Mouse (Mus musculus) MEL-GATA-1-ER (cell line): ENCODE data around the gene 1700021F05Rik.
A peak's percentile ranks its signal among the peaks of the same experiment; 100 is the strongest.

Experiments
- DNase-seq: peaks from one replicate; pipeline ENCODE4 v3.0.0-alpha.2; 2012; ENCODE audit warnings: low read depth; ENCODE audit errors: extremely low read depth

The 1700021F05Rik gene

DNA sequence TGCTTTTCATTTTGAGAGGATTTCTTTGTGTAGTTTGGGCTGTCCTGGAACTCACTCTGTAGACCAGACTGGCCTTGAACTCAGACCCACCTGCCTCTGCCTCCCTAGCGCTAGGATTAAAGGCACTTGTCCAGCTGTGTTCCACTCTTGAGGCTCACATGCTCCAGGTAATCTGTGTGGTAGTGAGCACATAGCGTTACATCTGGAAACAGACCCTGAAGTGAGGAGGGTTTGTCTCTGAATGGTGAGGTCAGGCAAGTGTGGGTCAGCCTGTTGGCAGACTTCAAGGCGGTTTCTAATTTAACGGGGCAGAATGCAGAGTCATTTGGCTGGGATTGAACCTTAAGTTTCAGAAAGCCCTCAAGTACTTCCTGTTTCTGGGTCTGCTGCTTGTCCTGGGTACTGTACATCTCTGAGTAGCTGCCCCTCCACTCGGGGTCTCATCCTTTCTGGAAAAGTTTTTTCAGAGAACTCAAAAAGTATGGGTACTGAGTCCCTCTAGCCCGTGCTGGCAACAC, 55.0 kb downstream of the 1700021F05Rik start:
- no peak for DNase-seq

DNA sequence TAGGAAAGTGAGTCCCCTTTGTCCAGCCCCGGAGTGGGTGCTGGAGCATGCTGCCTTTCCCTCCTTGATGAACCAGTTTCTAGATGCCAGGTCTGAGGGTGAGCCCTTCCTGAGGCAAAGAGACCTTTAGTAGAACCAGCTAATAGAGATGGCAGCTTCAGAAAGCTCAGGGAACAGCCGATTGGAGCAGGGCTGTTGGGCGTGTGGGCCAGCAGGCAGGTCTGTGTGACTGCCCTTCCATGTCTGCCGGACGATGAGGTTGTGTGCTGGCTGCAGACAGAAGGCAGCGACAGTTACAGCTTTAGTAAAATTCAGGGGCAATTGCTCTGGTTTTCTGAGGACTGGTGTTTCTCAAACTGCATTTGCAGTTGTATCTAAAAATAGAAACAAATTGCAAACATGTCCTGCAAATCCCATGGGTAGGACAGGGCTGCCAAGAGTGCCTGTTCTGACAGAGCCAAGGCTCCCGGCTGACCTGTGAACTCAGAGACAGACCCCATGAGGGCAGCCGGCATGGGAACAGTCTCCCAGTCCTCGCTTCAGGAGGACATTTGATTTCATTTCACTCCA, 57.3 kb downstream of the 1700021F05Rik start:
- no peak for DNase-seq

DNA sequence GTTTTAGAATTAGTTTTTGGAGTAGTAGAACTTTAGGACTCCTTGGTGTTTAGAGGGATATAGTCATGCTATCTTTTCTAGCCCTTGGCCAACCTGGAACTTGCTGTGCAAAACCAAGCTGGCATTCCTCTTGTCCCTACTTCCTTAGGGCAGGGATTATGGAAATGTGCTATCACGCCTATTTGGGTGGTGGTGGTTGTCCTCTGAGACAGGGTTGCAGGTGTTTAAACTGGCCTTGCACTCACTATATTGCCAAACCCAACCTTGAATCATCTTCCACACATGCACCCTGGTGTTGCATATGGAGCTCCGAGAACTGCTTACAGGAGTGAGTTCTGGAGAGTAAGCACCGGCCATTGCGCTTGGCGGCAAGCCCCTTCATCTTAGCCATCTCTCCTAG, 58.8 kb downstream of the 1700021F05Rik start:
- no peak for DNase-seq

DNA sequence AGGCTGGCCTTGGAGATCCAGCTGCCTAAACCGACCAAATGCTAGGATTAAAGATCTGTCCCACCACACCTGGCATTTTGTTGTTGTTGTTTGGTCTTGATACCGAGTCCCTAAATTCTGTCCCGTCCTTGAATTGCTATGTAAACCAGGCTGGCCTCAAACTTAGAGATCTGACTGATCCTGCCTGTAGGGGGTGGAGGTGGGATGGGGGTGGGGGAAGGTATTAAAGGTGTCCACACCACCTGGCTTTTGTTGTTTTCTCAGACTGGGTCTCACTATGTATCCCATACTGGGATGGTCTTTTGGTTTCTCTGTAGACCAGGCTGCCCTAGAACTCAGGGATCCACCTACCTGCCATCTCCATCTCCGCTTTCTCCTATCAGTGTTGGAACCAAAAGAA, 59.6 kb downstream of the 1700021F05Rik start:
- DNase-seq: no peak

DNA sequence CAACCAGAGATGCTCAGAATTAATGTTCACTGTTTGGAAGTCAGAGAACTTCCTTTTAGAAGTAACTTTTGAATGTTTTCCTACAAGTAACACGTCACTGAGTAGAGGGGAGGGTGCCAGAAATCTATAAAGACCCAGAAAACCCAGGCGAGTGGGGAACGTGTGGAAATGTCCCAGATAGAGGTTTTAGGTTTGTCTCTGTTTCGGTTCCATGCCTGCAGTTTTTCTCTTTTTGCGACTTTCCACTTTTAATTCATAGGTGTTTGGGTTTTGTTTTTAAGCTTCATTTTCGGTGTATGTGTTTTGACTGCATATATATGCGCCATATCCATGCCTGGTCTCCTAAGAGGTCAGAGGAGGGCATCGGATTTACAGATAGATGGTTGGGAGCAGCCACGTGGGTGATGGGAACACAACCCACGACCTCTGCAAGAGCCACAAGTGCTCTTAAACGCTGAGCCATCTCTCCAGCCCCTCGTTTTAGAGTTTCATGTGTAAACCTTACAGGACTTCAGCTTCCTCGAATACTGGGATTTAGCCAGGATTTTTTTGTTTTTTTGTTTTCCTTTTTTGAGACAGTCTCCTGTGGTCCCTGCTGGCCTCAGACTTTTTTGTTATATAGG, 60.5 kb downstream of the 1700021F05Rik start:
- DNase-seq: no peak

DNA sequence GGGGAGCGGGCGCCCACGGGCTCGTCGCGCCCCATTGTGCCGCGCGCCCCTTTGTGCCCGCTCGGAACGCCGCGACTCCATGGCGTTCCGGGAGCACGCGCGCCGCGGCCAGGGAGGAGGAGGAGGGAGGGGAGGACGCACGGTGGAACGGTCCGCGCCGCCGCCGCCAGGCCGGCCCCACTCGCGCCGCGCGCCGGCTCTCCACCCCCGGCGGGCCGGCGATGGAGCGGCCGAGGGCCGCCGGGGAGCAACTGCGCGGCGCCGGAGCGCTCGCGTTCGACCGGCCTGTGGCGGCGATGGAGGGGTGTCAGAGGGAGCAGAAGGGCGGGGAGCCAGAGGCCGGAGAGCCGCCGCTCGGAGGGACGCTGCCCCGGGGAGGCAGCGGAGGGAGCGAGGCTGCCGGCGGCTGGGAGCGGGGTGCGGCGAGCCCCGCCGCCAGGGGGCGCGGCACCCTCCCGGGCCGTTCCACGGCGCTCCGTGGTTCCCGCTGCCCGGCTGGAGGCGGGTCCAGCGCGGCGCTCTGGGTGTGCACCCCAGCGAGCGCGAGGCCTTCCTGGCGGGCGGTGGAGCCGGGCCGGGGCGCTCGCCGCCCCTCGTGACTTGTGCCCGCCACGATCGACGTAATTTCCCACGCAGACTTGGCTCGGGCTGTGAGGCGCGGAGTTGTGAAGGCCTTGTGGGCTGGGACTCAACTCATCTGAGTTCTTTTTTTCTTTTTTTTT, 61.2 kb downstream of the 1700021F05Rik start:
- no peak for DNase-seq

DNA sequence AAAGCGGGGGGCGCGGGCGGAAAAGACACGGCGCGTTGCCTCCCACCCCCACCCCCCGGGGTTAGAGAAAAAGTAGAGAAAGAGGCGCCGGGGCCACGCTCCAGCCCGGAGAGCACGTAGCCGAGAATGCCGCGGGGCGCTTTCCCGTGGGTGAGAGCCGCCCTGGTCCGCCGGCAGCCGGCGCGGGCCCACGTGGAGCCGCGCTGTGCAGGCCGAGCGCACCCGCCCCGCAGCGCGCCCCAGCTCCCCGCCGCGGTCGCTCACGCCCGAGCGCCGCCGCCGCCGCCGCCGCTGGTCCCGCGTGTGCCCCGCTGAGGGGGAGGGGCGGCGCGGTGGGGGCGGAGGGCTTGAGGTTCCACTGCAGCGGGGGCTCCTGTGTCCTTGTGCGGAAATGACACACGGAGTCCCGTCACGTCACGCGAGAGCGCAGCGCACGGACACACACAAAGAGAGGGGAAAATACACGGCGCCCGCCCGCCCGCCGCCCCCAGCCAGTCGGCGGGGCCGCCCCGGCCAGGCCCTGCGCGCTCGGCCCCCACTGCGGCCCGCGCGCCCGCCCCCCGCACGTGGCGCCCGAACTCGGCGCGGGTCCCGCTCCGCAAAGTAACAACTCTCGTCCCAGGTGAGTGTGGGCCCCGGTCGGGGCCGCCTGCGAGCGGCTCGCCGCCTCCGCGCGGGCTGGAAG, 61.9 kb downstream of the 1700021F05Rik start, which contains the start of gene Bend3:
Bend3 (plus strand) TSS at position 81 of the 685 bp plus-strand sequence.
- DNase-seq: no peak

DNA sequence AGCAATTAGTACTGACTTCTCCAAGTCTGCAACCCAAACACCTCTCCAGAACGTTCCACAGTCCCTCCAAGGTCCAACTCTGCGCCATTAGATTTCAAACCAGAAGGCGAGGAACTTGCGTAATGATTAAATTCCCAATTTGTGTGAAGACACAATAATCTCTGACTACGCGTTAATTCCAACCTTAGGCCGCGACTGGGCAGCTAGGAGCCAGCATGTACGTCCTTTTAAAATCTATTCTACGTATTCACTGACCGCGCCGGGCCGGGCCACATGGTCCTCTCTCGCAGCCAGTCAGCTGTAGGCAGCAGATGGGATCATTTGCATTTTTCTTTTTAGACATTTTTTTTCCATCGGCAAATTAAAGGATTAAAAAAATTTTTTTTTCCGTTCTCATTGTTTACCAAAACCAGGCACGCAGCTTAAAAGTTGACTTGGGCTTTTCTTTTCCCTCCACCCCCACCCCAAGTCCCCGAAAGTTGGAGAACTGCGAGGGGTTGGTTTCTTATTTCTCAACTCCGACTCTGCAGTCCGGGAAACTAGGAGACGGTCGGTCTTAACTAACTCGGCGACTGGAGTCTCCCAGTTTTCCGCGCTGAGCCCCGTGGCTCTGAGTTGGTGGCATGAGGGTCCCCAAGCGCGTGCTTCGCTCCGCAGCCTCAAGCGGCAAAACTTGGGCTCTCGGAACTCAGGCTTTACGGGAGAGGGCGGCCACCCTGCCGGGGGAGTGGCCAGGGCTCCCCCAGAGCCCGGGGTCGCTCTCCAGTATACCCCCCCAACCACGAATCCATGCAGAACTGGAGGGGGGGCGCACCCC, 62.7 kb downstream of the 1700021F05Rik start:
- peak; percentile 63 for DNase-seq

DNA sequence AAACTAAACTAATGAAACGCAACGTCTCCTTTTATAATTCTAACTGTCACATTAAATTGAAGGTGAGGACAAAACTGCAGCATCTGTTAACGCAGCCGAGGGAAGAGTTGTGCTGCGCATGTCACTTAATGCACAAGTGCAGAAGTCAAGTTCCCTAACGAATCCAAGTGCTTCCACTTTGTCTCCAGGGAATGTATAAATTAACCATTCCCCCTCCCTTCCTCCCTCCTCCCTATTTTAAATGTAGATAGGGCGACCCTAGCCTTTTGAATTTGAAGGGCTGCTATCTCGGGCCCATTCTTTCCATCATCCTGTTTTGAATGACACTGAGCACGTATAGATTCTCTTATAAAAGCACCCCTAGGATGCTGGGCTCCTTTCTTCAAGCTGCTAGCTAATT, 63.3 kb downstream of the 1700021F05Rik start:
- DNase-seq: no peak

DNA sequence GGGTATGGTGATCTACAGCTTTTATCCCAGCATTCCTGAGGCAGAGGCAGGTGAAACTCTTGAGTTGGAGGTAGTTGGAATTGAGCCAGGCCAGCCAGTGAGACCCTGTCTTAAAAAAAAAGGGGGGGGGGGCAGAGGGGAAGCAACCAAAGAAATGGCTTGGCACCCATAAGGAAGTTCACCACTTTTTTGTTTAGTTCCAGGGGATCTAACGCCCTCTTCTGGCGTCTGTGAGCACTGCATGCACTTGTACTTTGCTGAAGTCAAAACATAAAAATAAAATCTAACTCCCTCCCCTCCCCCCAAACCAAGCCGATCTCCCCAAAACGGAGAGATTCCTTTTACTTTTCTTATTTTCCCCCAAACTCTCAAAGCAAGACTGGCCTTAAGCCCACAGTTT, 65.4 kb downstream of the 1700021F05Rik start:
- DNase-seq: peak; percentile 51
